Mouse (Mus musculus): ENCODE data around the gene Gnb1l. TPM values are rescaled to one million over a fixed set of nuclear protein-coding genes. Genes with fewer than 3 reads are reported as not detected.
A peak's percentile ranks its signal among the peaks of the same experiment; 100 is the strongest.

Gene Gnb1l
- polyA plus RNA-seq, 1 experiment from 2014 or later: 12.9 TPM

GRCm38 (mm10) chr16:18555235-18555935 is 56.9 kb downstream of the Gnb1l start:
- Histone ChIP-seq H3K27me3 (no peaks in the 10 kb centered on the region), H3K4me3 (replicated peaks) (no peak overlapping the region), H3K4me2 (replicated peaks) (no peak overlapping the region), H3K27ac (no peak overlapping the region), H3K4me1 (replicated peaks) (0 out of 2 replicates have a peak, but pooled peaks cover 5% of the 10 kb centered on the region), H3K9me3 (no peaks in the 10 kb centered on the region), H3K36me3 (no peaks in the 10 kb centered on the region), H3K9ac (replicated peaks) (no peak overlapping the region)
- 83% methylated on average over 17 of the region's 17 CpGs for WGBS
- ATAC-seq: no peak

GRCm38 (mm10) chr16:18556461-18556860 is 57.9 kb downstream of the Gnb1l start:
- Histone ChIP-seq H3K9me3 (no peaks in the 10 kb centered on the region), H3K36me3 (no peaks in the 10 kb centered on the region), H3K27ac (no peak overlapping the region), H3K9ac (replicated peaks) (no peak overlapping the region), H3K27me3 (no peaks in the 10 kb centered on the region), H3K4me2 (replicated peaks) (no peak overlapping the region), H3K4me1 (replicated peaks) (0 out of 2 replicates have a peak, but pooled peaks cover 5% of the 10 kb centered on the region), H3K4me3 (replicated peaks) (no peak overlapping the region)
- no peak for ATAC-seq
- WGBS: 86% methylated on average over 3 of the region's 3 CpGs

GRCm38 (mm10) chr16:18564472-18564871 is 66.0 kb downstream of the Gnb1l start:
- H3K9ac ChIP-seq (replicated peaks): no peak overlapping the region
- no peaks in the 10 kb centered on the region for H3K4me1 ChIP-seq (replicated peaks)
- H3K4me2 ChIP-seq (replicated peaks): no peak overlapping the region
- H3K27ac ChIP-seq: no peak overlapping the region
- ATAC-seq: no peak
- H3K27me3 ChIP-seq: no peaks in the 10 kb centered on the region
- H3K4me3 ChIP-seq (replicated peaks): no peak overlapping the region
- 89% methylated on average over 2 of the region's 2 CpGs for WGBS
- no peaks in the 10 kb centered on the region for H3K9me3 ChIP-seq
- H3K36me3 ChIP-seq: no peaks in the 10 kb centered on the region

- H3K4me3 ChIP-seq (replicated peaks): no peak overlapping the region
- no peaks in the 10 kb centered on the region for H3K36me3 ChIP-seq
- no peak overlapping the region for H3K27ac ChIP-seq
- H3K9ac ChIP-seq (replicated peaks): no peak overlapping the region
- H3K9me3 ChIP-seq: no peaks in the 10 kb centered on the region
- H3K4me2 ChIP-seq (replicated peaks): no peak overlapping the region
- H3K27me3 ChIP-seq: no peaks in the 10 kb centered on the region
- H3K4me1 ChIP-seq (replicated peaks): no peaks in the 10 kb centered on the region
- ATAC-seq: no peak
- 79% methylated on average over 7 of the region's 7 CpGs for WGBS
Measured at GRCm38 (mm10) chr16:18568599-18568998, 70.1 kb downstream of the Gnb1l start.

GRCm38 (mm10) chr16:18574196-18574595 is 75.7 kb downstream of the Gnb1l start:
- Histone ChIP-seq H3K4me3 (replicated peaks) (no peak overlapping the region), H3K4me2 (replicated peaks) (no peak overlapping the region), H3K9me3 (no peaks in the 10 kb centered on the region), H3K36me3 (no peaks in the 10 kb centered on the region), H3K27me3 (peaks cover 21% of the 10 kb centered on the region), H3K9ac (replicated peaks) (no peak overlapping the region), H3K27ac (no peak overlapping the region), H3K4me1 (replicated peaks) (no peaks in the 10 kb centered on the region)
- ATAC-seq: no peak
- 77% methylated on average over 8 of the region's 8 CpGs for WGBS

GRCm38 (mm10) chr16:18577071-18577470 is 78.6 kb downstream of the Gnb1l start:
- Histone ChIP-seq H3K4me1 (replicated peaks) (peaks cover 11% of the 10 kb centered on the region), H3K4me3 (replicated peaks) (no peak overlapping the region), H3K9me3 (no peaks in the 10 kb centered on the region), H3K4me2 (replicated peaks) (no peak overlapping the region), H3K27ac (no peak overlapping the region), H3K27me3 (peaks cover 50% of the 10 kb centered on the region), H3K36me3 (no peaks in the 10 kb centered on the region), H3K9ac (replicated peaks) (no peak overlapping the region)
- no peak for ATAC-seq
- 28% methylated on average over 3 of the region's 3 CpGs for WGBS

GRCm38 (mm10) chr16:18577599-18578160 is 79.2 kb downstream of the Gnb1l start:
- Histone ChIP-seq H3K4me3 (replicated peaks) (no peak overlapping the region), H3K4me1 (replicated peaks) (peaks cover 17% of the 10 kb centered on the region), H3K27me3 (peaks cover 56% of the 10 kb centered on the region), H3K36me3 (no peaks in the 10 kb centered on the region), H3K27ac (no peak overlapping the region), H3K9me3 (no peaks in the 10 kb centered on the region), H3K4me2 (replicated peaks) (no peak overlapping the region), H3K9ac (replicated peaks) (no peak overlapping the region)
- WGBS: 5% methylated on average over 5 of the region's 5 CpGs
- ATAC-seq: 0 out of 2 replicates have a peak, but pooled peaks have one; percentile 12

- ATAC-seq: no peak
- no peak overlapping the region for H3K9ac ChIP-seq (replicated peaks)
- H3K27me3 ChIP-seq: peaks cover 83% of the 10 kb centered on the region
- H3K4me2 ChIP-seq (replicated peaks): no peak overlapping the region
- no peak overlapping the region for H3K27ac ChIP-seq
- no peaks in the 10 kb centered on the region for H3K36me3 ChIP-seq
- H3K4me3 ChIP-seq (replicated peaks): no peak overlapping the region
- H3K9me3 ChIP-seq: no peaks in the 10 kb centered on the region
- WGBS: 21% methylated on average over 2 of the region's 2 CpGs
- peaks cover 19% of the 10 kb centered on the region for H3K4me1 ChIP-seq (replicated peaks)
Measured at GRCm38 (mm10) chr16:18580389-18580788, 81.9 kb downstream of the Gnb1l start.

GRCm38 (mm10) chr16:18581050-18581622 is 82.6 kb downstream of the Gnb1l start:
- peaks cover 91% of the 10 kb centered on the region for H3K27me3 ChIP-seq
- peak overlapping the region; percentile 36 for H3K4me3 ChIP-seq (replicated peaks)
- peak overlapping the region; percentile 25; the same call in 1 of the 2 replicates for H3K9ac ChIP-seq (replicated peaks)
- no peaks in the 10 kb centered on the region for H3K9me3 ChIP-seq
- no peak overlapping the region for H3K27ac ChIP-seq
- ATAC-seq: no peak
- 3% methylated on average over 21 of the region's 21 CpGs for WGBS
- no peaks in the 10 kb centered on the region for H3K36me3 ChIP-seq
- peaks cover 26% of the 10 kb centered on the region for H3K4me1 ChIP-seq (replicated peaks)
- H3K4me2 ChIP-seq (replicated peaks): peak overlapping the region; percentile 54

- Histone ChIP-seq H3K4me3 (replicated peaks) (peak overlapping the region; percentile 36), H3K27ac (no peak overlapping the region), H3K9ac (replicated peaks) (peak overlapping the region; percentile 25), H3K4me1 (replicated peaks) (peaks cover 31% of the 10 kb centered on the region), H3K36me3 (no peaks in the 10 kb centered on the region), H3K27me3 (peaks cover 95% of the 10 kb centered on the region), H3K9me3 (no peaks in the 10 kb centered on the region), H3K4me2 (replicated peaks) (peak overlapping the region; percentile 54)
- ATAC-seq: no peak
- WGBS: 1% methylated on average over 60 of the region's 66 CpGs
Measured at GRCm38 (mm10) chr16:18581623-18582205, 83.2 kb downstream of the Gnb1l start.

- H3K36me3 ChIP-seq: no peaks in the 10 kb centered on the region
- H3K4me3 ChIP-seq (replicated peaks): peak overlapping the region; percentile 36
- no peaks in the 10 kb centered on the region for H3K9me3 ChIP-seq
- peaks cover 97% of the 10 kb centered on the region for H3K27me3 ChIP-seq
- peaks cover 35% of the 10 kb centered on the region for H3K4me1 ChIP-seq (replicated peaks)
- ATAC-seq: no peak
- no peak overlapping the region for H3K27ac ChIP-seq
- H3K9ac ChIP-seq (replicated peaks): peak overlapping the region; percentile 25
- under 1% methylated on average over 60 of the region's 67 CpGs for WGBS
- H3K4me2 ChIP-seq (replicated peaks): peak overlapping the region; percentile 54
Measured at GRCm38 (mm10) chr16:18582426-18583148, 84.1 kb downstream of the Gnb1l start.

All from midbrain, embryonic 13.5 days (tissue).